Comparison of ENCODE assay signal across 32 mouse cellular contexts in the genomic region with DNA sequence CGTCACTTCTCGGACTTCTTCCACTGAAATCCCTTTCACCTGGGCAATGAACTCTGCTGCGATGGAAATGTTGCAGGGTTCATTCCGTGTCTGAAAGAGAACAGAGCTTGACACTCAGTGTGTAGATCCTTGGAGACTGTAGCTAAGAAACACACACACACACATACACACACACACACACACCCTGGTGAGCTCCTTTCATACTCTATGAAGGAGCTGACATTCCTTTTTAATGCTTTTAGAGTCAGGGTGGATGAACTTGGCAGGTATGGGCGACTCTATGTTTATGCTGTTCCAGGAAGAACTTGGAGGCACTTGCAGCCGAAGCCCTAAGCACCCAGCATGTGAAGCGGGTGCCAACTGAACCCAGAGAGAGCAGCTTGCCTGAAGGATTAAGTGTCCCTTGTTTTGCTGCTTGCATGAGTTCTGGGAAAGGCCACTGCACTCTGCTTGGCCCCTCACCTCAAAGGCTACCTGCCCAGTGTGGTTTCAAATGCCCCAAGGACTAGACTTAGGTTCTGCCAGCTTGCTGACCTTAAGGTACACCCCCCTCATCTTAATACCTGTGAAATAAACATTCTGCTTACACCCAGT. TPM values are rescaled to one million over a fixed set of nuclear protein-coding genes. Genes with fewer than 3 reads are reported as not detected.
DNase-seq lines count a peak whose midpoint lies in the region; TF ChIP-seq lines count a peak whose summit lies in the region.
"Had no signal": no experiment of that assay in that cellular context is flagged by ENCODE, and none has a peak within 500 bp of the region (broad histone marks: within the 10 kb centered on the region; RNA-seq: fewer than 3 reads in every experiment).

No protein-coding gene starts in this region.

- no peak for TF ChIP-seq POLR2A in brain, embryonic 14.5 days (IDR thresholded peaks at IDR 0.05; ENCODE audit: borderline replicate concordance, extremely low read depth, insufficient read depth, insufficient read length, poor library complexity, severe bottlenecking)

- DNase-seq in adrenal gland, postnatal 14 days, result peak; percentile 52
- no peak for DNase-seq in adrenal gland, postnatal 25 days
- peak; percentile 33 for DNase-seq in kidney, adult 18-20 months
- no peak for DNase-seq in kidney, postnatal 14 days
- DNase-seq in brain, embryonic 14.5 days (ENCODE audit: low read depth), result peak; percentile 1
- DNase-seq in gastrocnemius, postnatal 36 days, result peak; percentile 25 to 63
- DNase-seq in left cerebral cortex, postnatal 4 days, result no peak
- no peak for DNase-seq in frontal cortex, postnatal 10 days (ENCODE audit: low spot score in 2 of 2)
- DNase-seq: cerebellum, adult 2 months; layer of hippocampus, adult 9-11 months; lung, adult 18-20 months; lung, postnatal 14 days; midbrain, embryonic 14.5 days; thymus, adult 2 months had no signal

- no peak for TF ChIP-seq CTCF in brain, embryonic 14.5 days (IDR thresholded peaks at IDR 0.05; ENCODE audit: borderline replicate concordance, extremely low read depth, insufficient read depth, insufficient read length)

- intact Hi-C loops in gastrocnemius, postnatal 36 days (cut with DNase I), result no loop called here
- intact Hi-C loops in left cerebral cortex, postnatal 4 days (cut with DNase I), result no loop called here

RNA-seq across cellular contexts. Expression of gene Spata45, which starts 9.9 kb away (rescaled TPM):
- not detected in 2 replicates for total RNA-seq in adrenal gland, postnatal 14 days (2021)
- not detected in 2 replicates for total RNA-seq in adrenal gland, postnatal 25 days (2021)
- not detected in 2 replicates for polyA plus RNA-seq in brain, embryonic 14.5 days (2012; rRNA removed)
- not detected for total RNA-seq in gastrocnemius, postnatal 36 days (2021)
- not detected for total RNA-seq in left cerebral cortex, postnatal 4 days (2021)
- total RNA-seq: adrenal gland, postnatal 4 days; common myeloid progenitor, adult 5-6 weeks; heart, adult 8-10 months; left cerebral cortex, adult 2 months; liver, adult 2 months; megakaryocyte, adult 5-6 weeks had no signal
- polyA plus RNA-seq: CD4-positive, CD25-positive, alpha-beta regulatory T cell, adult 4 months; cerebellum, adult 2 months; embryonic facial prominence, embryonic 10.5 days; forebrain, embryonic 12.5 days; frontal cortex, adult 2 months; heart, postnatal 0 days; hindbrain, embryonic 10.5 days; intestine, embryonic 16.5 days; limb, embryonic 10.5 days; liver, adult 2 months; midbrain, embryonic 14.5 days; neural tube, embryonic 15.5 days; Patski; spleen, adult 2 months; stomach, embryonic 14.5 days; thymus, adult 2 months had no signal

RNA-seq across cellular contexts. Expression of gene Tatdn3, which starts 16.4 kb away (rescaled TPM):
- total RNA-seq in adrenal gland, postnatal 14 days (2021), result 17.5 and 21.8 TPM in 2 replicates
- total RNA-seq in adrenal gland, postnatal 25 days (2021), result 18.1 and 28.4 TPM in 2 replicates
- polyA plus RNA-seq in brain, embryonic 14.5 days (2012; rRNA removed), result 23.8 and 25.3 TPM in 2 replicates
- 10 to 100 TPM; 12.6 to 14.3 TPM for total RNA-seq in gastrocnemius, postnatal 36 days (2021)
- total RNA-seq in left cerebral cortex, postnatal 4 days (2021), result 10 to 100 TPM; 15.2 to 17.1 TPM

RNA-seq across cellular contexts. Expression of gene Nsl1, which starts 16.5 kb away (rescaled TPM):
- total RNA-seq in adrenal gland, postnatal 14 days (2021), result 2.2 and 3.4 TPM in 2 replicates
- total RNA-seq in adrenal gland, postnatal 25 days (2021), result 1.9 and 3.3 TPM in 2 replicates
- polyA plus RNA-seq in brain, embryonic 14.5 days (2012; rRNA removed), result 6.0 and 7.8 TPM in 2 replicates
- under 1 TPM; 0.22 to 0.64 TPM for total RNA-seq in gastrocnemius, postnatal 36 days (2021)
- total RNA-seq in left cerebral cortex, postnatal 4 days (2021), result 1 to 10 TPM; 2.3 to 2.7 TPM

RNA-seq across cellular contexts. Expression of gene Flvcr1, which starts 20.4 kb away (rescaled TPM):
- total RNA-seq in adrenal gland, postnatal 14 days (2021), result 15.0 and 23.8 TPM in 2 replicates
- 14.7 and 15.0 TPM in 2 replicates for total RNA-seq in adrenal gland, postnatal 25 days (2021)
- polyA plus RNA-seq in brain, embryonic 14.5 days (2012; rRNA removed), result 24.6 and 25.0 TPM in 2 replicates
- total RNA-seq in gastrocnemius, postnatal 36 days (2021), result 10 to 100 TPM; 12.5 to 20.2 TPM
- total RNA-seq in left cerebral cortex, postnatal 4 days (2021), result 10 to 100 TPM; 27.0 to 27.6 TPM

RNA-seq across cellular contexts. Expression of gene Batf3, which starts 51.3 kb away (rescaled TPM):
- total RNA-seq in adrenal gland, postnatal 14 days (2021), result 2.0 and 5.2 TPM in 2 replicates
- 1.7 and 3.1 TPM in 2 replicates for total RNA-seq in adrenal gland, postnatal 25 days (2021)
- 1.6 and 2.2 TPM in 2 replicates for polyA plus RNA-seq in brain, embryonic 14.5 days (2012; rRNA removed)
- not detected for total RNA-seq in gastrocnemius, postnatal 36 days (2021)
- total RNA-seq in left cerebral cortex, postnatal 4 days (2021), result 1 to 10 TPM in 1 of 2 experiments, under 1 TPM in 1; 0.62 to 1.2 TPM
- polyA plus RNA-seq: CD4-positive, CD25-positive, alpha-beta regulatory T cell, adult 4 months had no signal

Comparison
In these comparisons a context has a peak if more than half of its experiments do, and no peak if none do; other contexts are left out.
1. DNase-seq: peak in adrenal gland, postnatal 14 days (single experiment), kidney, adult 18-20 months (single experiment), brain, embryonic 14.5 days (single experiment) and gastrocnemius, postnatal 36 days (2 of 2); none in adrenal gland, postnatal 25 days (single experiment), kidney, postnatal 14 days (single experiment), left cerebral cortex, postnatal 4 days (single experiment) and frontal cortex, postnatal 10 days (0 of 2).